Mouse (Mus musculus): ENCODE results near the gene Armh2.
"Not testable (repeated sequence)": the region's sequence is repeated elsewhere in the genome, so short reads cannot be mapped to it uniquely, and the experiment has no call there.

Gene Armh2

DNA sequence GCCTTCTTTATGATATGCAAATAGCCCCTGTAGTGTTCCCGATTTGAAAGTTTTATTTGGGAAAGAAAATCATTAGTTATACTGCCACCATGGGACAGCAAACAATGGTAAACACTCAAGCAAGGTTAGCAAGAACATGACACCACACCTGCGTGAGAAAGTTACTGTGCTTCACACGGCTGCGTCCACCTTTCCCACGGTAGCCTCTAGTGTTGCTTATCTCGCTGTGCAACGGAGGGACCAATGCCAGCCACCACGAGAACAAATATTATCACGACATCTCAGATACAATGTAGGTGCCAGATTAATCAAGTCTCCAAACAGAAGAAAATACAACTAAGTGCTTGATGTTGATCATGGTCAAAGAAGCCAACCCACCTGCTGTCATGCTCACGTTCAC lies 18.4 kb downstream of the Armh2 start:
- no peak for DNase-seq

GRCm38 (mm10) chr13:24760351-24760870 lies 19.4 kb downstream of the Armh2 start:
- DNase-seq, result no peak

GRCm38 (mm10) chr13:24761083-24761402 lies 20.0 kb downstream of the Armh2 start:
- DNase-seq, result no peak

- DNase-seq, result peak; percentile 94
Measured at GRCm38 (mm10) chr13:24761403-24762227, 20.6 kb downstream of the Armh2 start, which contains the start of gene Gmnn. Gene Gmnn (minus strand): TSS chr13:24761923.

DNA sequence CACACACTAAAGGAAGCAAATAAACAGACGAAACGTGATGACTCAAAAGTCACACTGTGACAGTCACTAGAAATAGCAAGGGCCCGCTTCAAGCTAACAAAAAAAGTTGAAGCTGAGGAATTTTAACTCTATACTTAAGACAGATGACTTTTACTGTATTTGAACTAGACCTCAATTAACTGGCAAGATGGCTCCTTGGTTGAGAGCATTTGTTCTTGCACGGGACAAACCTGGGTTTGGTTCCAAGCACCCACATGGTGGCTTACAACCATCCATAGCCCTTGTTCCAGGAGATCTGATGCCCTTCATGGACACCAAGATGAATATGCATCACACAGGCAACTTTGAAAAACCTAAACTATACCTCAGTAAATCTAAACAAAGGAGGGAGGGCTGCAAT lies 21.2 kb downstream of the Armh2 start:
- no peak for DNase-seq

DNA sequence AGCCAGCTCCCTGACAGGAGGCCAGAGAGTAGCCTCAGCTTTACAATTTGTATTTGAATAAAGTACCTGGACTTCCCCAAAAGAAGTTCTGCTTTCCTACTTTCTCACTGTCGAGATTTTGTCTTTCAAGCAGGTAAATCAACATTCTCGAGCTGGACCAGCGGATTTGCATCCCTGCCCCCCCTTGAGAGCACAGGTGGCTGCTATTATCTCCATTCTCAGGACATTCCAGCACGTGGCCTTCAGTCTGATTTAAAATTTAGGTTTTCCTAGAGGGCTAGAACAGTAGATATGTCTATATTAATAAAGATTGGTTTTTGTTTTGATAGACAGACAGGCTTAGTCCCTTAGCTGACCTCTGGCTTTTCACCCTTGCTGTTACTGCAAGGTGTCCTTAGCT lies 26.8 kb downstream of the Armh2 start:
- not testable (repeated sequence) for DNase-seq

DNA sequence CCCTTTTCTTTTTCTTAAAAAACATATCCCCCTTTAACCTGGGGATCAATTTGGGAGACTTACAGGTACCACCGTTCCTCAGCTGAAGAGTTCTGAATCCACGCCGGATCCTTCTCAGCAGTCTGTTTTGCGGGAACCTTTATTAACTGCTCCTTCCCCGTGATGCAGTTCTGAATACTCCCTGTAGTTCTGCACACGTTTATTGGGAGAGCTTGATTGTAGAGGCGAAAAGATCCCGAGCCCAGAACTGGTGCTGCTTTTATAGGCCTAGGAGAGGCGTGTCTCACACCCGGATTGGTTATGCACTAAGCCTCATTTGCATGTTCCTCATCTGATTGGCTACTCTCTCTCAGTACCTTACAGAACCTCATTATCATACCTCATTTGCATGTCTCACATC lies 30.4 kb downstream of the Armh2 start:
- DNase-seq, result not testable (repeated sequence)

- peak; percentile 84 for DNase-seq
Measured at GRCm38 (mm10) chr13:24776146-24776844, 35.3 kb downstream of the Armh2 start.

GRCm38 (mm10) chr13:24778026-24778425 lies 37.0 kb downstream of the Armh2 start:
- no peak for DNase-seq

DNA sequence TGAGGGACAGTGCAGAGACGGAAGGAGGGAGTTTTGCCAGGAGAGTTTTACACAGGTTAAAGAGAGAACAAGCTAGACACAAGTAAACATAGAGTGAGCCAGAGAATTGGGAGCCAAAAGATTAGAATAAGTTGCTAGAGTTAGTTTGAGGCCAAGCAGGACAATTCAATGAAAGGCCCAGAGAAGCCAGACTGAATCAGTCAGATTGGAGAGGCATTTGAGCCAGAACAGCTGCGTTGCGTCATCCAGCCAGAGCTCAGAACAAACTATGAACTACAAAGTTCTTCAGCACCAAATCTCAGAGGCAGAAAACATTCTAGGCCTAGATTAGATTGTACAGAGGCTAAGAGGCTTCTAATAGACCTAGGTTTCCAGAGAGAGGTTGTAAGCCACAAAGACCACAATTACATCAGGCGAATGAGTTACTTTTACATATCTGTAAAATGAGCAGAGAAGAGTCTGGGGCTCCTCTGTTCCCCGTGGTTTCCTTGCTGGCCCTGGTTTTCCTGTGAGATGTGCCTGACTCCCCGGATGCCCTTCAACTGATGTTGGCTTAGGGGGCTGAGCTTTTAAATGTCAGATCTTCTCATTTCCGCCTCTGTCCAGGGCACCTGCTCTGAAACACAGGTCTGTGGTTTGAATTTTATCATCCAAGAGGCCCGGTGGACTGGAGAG lies 37.8 kb downstream of the Armh2 start:
- no peak for DNase-seq

GRCm38 (mm10) chr13:24781916-24782315 lies 40.9 kb downstream of the Armh2 start:
- no peak for DNase-seq

GRCm38 (mm10) chr13:24786014-24786490 lies 45.0 kb downstream of the Armh2 start:
- DNase-seq, result peak; percentile 77

DNA sequence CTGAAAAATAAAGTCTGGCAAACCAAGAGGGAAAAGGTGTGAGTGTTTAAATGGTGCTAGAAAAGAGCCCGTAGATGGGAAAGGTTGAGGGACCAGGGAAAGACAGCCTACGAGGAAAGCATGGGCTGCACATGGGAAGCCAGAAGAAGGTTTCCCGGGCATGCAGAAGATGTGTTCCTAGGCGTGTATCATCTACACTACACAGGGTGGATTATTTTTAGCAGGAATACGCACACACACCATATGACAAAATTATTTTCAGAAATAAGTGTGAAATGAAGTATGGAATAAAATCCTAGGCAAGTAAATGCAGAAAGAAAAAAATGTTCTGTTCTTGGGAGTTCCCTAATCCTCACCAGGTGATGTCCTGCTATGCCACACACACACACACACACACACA lies 46.4 kb downstream of the Armh2 start:
- no peak for DNase-seq

DNA sequence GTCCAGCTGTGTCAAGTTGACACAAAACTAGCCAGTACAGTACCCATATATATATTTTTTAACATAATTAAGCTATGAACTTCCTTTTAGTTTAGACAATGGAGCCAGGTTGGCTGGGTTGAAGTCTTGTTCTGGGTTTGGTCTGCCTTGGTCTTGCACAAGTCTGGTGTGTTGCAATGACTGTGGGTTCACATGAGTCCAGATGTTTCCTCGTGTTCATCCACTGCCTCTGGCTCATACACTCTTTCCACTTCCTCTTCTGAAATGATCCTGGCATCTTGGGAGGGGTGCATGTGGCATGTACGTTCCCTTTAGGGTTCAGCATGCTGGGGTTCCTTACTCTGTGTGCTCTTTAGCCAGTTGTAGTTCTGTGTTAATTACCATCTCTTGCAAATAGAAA lies 50.3 kb downstream of the Armh2 start:
- no peak for DNase-seq

- no peak for DNase-seq
Measured at GRCm38 (mm10) chr13:24792411-24793045, 51.5 kb downstream of the Armh2 start.

Data from retina, postnatal 1 day (tissue).